Mouse (Mus musculus) kidney, embryonic 14.5 days (tissue): Measurements from ENCODE around the gene Slc39a11. TPM values are rescaled to one million over a fixed set of nuclear protein-coding genes. Genes with fewer than 3 reads are reported as not detected.

Source experiments
- ATAC-seq: fragments of 200-750 bp; cut with Nextera tagmentation; 2 replicates; pipeline ENCODE4 v1.8.0; 2017; ENCODE audit warnings: moderate number of reproducible peaks, mild to moderate bottlenecking, moderate TSS enrichment, moderate library complexity; ENCODE audit not compliant: low FRiP score, low TSS enrichment
- H3K27ac ChIP-seq: fragments of 300-500 bp; sonication (generic); 2 replicates; pipeline ENCODE4 v1.5.1; 2014; ENCODE audit warnings: low read depth, mild to moderate bottlenecking, low read length, moderate library complexity, mixed read lengths
- H3K27me3 ChIP-seq: fragments of 300-500 bp; sonication (generic); 2 replicates; pipeline ENCODE4 v1.6.1; 2014; ENCODE audit warnings: mild to moderate bottlenecking, low read length; ENCODE audit not compliant: control insufficient read depth, insufficient read depth
- H3K36me3 ChIP-seq: fragments of 300-500 bp; sonication (generic); 2 replicates; pipeline ENCODE4 v1.6.1; 2014; ENCODE audit warnings: low read length, mixed read lengths; ENCODE audit not compliant: control insufficient read depth, insufficient read depth
- H3K4me1 ChIP-seq: fragments of 300-500 bp; sonication (generic); 2 replicates; pipeline ENCODE4 v1.6.1; 2014; ENCODE audit warnings: low read length, mixed read lengths; ENCODE audit not compliant: control insufficient read depth, insufficient read depth
- H3K4me2 ChIP-seq: fragments of 300-500 bp; sonication (generic); replicated peaks from 2 replicates; pipeline ENCODE4 v1.6.1; 2014; ENCODE audit warnings: low read depth, mild to moderate bottlenecking, low read length
- H3K4me3 ChIP-seq: fragments of 300-500 bp; sonication (generic); 2 replicates; pipeline ENCODE4 v1.5.1; 2014; ENCODE audit warnings: mild to moderate bottlenecking, low read length
- H3K9ac ChIP-seq: fragments of 300-500 bp; sonication (generic); 2 replicates; pipeline ENCODE4 v1.6.1; 2014; ENCODE audit warnings: low read depth, mild to moderate bottlenecking, low read length, moderate library complexity
- H3K9me3 ChIP-seq: fragments of 300-500 bp; sonication (generic); 2 replicates; pipeline ENCODE4 v1.6.1; 2016; ENCODE audit warnings: low read length; ENCODE audit not compliant: control insufficient read depth
- WGBS: fragments of 180-500 bp; shearing (Covaris S2); extraction: QIAGEN DNeasy Blood & Tissue Kit; methylation state at CpG from one replicate; pipeline ENCODE4 v1.1.7; 2014; 5-methylcytosine and 5-hydroxymethylcytosine counted together
- polyA plus RNA-seq: library from polyadenylated mRNA; unstranded; fragments of >200 nt; fragmentation: Nextera tagmentation; extraction: Ambion mirVana; gene quantifications from 2 replicates; pipeline ENCODE4 v1.2.1, GENCODE M21; 2014

Gene Slc39a11
- polyA plus RNA-seq, 1 experiment from 2014 or later: 16.4 TPM

DNA sequence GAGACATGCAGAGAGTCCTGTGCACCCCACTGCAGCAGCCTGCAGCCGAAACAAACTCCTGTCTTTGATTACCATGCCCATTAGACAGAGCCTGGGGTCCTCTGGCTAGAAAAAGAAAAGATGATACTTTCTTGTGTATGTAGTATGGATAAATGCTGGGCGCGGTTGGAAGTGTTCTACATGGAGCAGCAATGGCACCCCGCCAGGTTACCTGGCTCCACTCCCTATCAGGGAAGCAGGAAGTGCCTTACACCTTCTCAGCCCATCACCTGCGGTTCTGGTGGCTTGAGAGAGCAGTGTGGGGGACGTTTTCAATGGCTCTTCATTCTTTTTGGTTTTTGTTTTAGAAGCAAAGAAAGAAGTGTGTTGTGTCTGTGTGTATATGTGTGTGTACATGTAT is 391.9 kb downstream of the Slc39a11 start:
- Histone ChIP-seq H3K4me2 (no peak overlapping the region), H3K4me1 (peaks cover 20% of the 10 kb centered on the region), H3K27ac (no peak overlapping the region), H3K4me3 (no peak overlapping the region), H3K27me3 (no peaks in the 10 kb centered on the region), H3K9ac (no peak overlapping the region), H3K36me3 (no peaks in the 10 kb centered on the region), H3K9me3 (no peaks in the 10 kb centered on the region)
- whole genome bisulfite sequencing: 84% methylated on average over 6 of the region's 6 CpGs
- ATAC-seq: no peak

DNA sequence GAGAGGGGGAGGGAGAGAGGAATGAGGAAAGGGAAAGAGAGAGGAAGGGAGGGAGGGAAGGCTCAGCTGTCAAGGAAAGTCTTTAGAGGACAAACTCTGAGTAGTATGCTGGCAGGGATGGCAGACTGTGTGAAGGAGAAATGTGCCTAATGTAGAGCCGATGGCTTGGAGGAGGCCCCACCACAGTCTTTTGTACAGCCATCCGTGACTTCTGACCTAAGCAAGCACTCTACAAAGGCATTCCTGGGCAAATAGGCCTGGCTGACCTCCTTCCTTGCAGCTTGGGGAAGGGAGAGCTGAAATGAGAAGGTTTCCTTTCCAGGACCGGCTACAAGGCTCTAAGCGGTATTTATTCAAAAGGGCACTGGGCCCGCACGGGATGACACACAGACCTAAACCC is 395.2 kb downstream of the Slc39a11 start:
- Histone ChIP-seq H3K27ac (peak overlapping the region; percentile 84), H3K4me1 (peaks cover 17% of the 10 kb centered on the region), H3K4me2 (no peak overlapping the region), H3K36me3 (no peaks in the 10 kb centered on the region), H3K9me3 (no peaks in the 10 kb centered on the region), H3K4me3 (no peak overlapping the region), H3K9ac (0 out of 2 replicates have a peak overlapping the region, but pooled peaks have one; percentile 18), H3K27me3 (no peaks in the 10 kb centered on the region)
- ATAC-seq: peak; percentile 56; the same call in 1 of the 2 replicates
- WGBS: 31% methylated on average over 6 of the region's 6 CpGs

DNA sequence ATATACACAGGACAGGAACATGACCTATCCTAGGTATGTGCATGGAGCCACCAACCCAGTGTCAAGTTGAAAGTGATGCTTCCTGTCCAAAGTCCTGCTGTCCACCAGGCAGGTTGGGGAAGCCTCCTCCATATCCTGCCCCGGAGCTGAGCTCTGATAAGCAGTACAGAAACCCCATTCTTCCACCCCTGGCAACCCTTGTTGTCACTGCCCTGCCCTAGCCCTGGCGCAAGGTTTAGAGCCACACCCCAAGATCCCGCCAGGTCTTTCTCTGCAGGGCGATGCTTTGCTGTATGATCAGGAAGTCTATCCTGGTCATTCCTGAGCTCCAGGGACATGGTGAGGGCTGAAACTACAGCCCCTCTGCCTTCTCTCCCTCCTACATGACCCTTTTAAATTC is 396.7 kb downstream of the Slc39a11 start:
- H3K27me3 ChIP-seq: no peaks in the 10 kb centered on the region
- H3K27ac ChIP-seq: no peak overlapping the region
- H3K4me1 ChIP-seq: peaks cover 17% of the 10 kb centered on the region
- H3K36me3 ChIP-seq: no peaks in the 10 kb centered on the region
- H3K4me3 ChIP-seq: no peak overlapping the region
- WGBS: 92% methylated on average over 4 of the region's 4 CpGs
- H3K4me2 ChIP-seq: no peak overlapping the region
- ATAC-seq: no peak
- H3K9ac ChIP-seq: no peak overlapping the region
- no peaks in the 10 kb centered on the region for H3K9me3 ChIP-seq

DNA sequence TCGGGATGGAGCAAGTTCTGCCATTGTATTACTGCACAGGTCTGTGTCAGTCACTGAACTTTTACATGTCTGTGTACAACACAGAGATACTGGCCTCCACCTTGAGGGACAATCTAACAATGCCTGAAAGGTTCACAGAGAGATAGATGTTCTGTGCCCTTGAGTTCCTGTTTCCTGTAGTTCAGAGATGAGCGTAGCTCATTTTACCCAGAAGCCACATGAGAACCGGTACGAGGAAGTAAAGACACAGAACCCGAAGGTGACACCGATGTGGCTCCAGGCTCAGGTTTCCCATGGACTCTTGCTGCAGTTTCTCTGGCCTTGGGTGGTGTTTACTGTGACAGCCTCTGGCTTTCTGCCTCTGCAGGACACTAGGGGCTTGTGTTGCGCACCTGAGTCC is 398.7 kb downstream of the Slc39a11 start:
- 80% methylated on average over 7 of the region's 7 CpGs for WGBS

DNA sequence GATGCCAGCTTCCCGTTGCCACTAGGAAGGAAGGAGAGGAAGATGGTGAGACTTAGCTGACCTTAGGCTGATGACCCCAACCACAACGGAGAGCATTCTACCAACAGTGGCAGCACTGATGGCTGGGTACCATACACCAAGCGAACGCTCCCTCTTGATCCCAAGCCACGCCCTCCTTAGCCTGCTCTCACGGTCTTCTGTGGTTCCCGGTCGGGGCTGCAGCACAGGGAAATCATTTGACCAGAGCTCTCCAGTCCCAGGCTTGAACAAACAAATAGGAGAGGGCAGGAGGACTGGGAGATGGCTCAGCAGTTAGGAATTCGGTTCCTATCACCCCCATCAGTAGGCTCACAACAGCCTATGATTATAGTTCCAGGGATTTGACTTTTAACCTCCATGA is 403.4 kb downstream of the Slc39a11 start:
- Histone ChIP-seq H3K27me3 (no peaks in the 10 kb centered on the region), H3K27ac (no peak overlapping the region), H3K4me3 (no peak overlapping the region), H3K4me2 (no peak overlapping the region), H3K9ac (no peak overlapping the region), H3K4me1 (peaks cover 5% of the 10 kb centered on the region; the same call in 1 of the 2 replicates), H3K36me3 (no peaks in the 10 kb centered on the region), H3K9me3 (no peaks in the 10 kb centered on the region)
- no peak for ATAC-seq
- WGBS: 60% methylated on average over 9 of the region's 9 CpGs

More for the DNA sequence above, 398.7 kb downstream of the Slc39a11 start:
- Histone ChIP-seq H3K27me3 (no peaks in the 10 kb centered on the region), H3K36me3 (no peaks in the 10 kb centered on the region), H3K27ac (no peak overlapping the region), H3K9me3 (no peaks in the 10 kb centered on the region), H3K4me1 (peaks cover 17% of the 10 kb centered on the region), H3K4me2 (no peak overlapping the region), H3K9ac (no peak overlapping the region), H3K4me3 (no peak overlapping the region)
- no peak for ATAC-seq

DNA sequence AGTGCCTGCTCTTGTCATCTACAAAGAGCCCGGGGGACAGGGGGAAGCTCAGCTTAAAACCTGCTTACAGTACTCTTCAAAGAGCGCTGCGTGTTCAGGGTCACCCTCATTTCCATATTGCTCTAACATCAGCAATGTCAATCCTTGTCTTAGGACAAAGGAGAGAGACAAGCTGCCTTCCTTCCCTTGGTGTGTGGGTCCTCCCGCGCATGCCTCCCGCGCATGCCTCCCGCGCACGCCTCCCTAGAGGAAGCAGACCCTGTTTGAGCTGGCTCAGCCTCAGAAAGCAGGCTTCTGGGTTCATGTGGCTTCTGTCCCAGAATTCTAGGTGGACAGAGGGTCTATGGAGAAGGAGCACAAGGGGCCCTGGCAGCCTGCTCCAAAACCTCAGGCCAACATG is 404.2 kb downstream of the Slc39a11 start:
- Histone ChIP-seq H3K27ac (no peak overlapping the region), H3K36me3 (no peaks in the 10 kb centered on the region), H3K27me3 (no peaks in the 10 kb centered on the region), H3K9me3 (no peaks in the 10 kb centered on the region), H3K4me2 (no peak overlapping the region), H3K9ac (no peak overlapping the region), H3K4me1 (peaks cover 5% of the 10 kb centered on the region; the same call in 1 of the 2 replicates), H3K4me3 (no peak overlapping the region)
- 0 out of 2 replicates have a peak, but pooled peaks have one; percentile 58 for ATAC-seq
- 59% methylated on average over 10 of the region's 10 CpGs for WGBS

DNA sequence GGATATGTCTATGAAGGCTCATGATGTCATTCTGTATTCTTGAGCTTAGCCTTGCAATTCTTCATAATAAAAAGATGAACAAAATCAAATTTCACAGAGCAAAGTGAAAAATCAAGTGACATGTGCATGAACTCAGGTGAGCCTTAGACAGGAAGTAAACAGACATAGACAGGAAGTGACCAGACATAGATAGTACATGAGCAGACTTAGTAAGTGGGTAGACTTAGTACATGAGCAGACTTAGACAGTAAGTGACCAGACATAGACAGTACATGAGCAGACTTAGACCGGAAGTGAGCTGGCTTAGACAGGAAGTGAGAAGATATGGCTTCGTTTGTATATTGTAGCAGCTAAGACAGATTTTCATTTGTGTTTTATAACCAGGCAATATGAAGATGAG is 415.4 kb downstream of the Slc39a11 start:
- H3K4me1 ChIP-seq: no peaks in the 10 kb centered on the region
- no peak overlapping the region for H3K27ac ChIP-seq
- H3K4me2 ChIP-seq: no peak overlapping the region
- WGBS: 90% methylated on average over 2 of the region's 2 CpGs
- H3K9me3 ChIP-seq: no peaks in the 10 kb centered on the region; the same call in 1 of the 2 replicates
- no peak overlapping the region for H3K4me3 ChIP-seq
- no peak for ATAC-seq
- no peak overlapping the region for H3K9ac ChIP-seq
- no peaks in the 10 kb centered on the region for H3K36me3 ChIP-seq
- no peaks in the 10 kb centered on the region for H3K27me3 ChIP-seq

DNA sequence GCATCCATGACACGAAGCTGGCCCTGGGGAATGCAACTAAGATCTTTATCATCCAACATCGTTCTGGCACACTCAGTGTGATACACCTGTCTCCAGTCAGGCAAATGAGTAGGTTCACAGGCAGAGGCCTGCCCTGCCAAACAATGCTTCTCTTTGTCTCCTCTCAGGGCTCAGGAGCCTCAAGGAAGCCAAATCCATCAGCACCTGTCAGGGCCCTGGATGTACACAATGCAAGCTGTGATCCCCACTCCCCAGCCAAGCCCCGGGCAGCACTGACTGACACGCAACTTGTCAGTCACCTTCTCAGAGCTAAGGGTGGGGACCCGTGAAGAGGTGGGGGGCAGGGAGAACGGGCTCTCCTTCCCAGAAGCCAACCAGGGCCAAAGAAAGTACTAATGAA is 417.8 kb downstream of the Slc39a11 start:
- no peak overlapping the region for H3K9ac ChIP-seq
- 23% methylated on average over 6 of the region's 6 CpGs for WGBS
- no peak overlapping the region for H3K4me2 ChIP-seq
- ATAC-seq: peak; percentile 70; the same call in 1 of the 2 replicates
- H3K4me3 ChIP-seq: no peak overlapping the region
- no peaks in the 10 kb centered on the region for H3K27me3 ChIP-seq
- no peak overlapping the region; the same call in 1 of the 2 replicates for H3K27ac ChIP-seq
- H3K9me3 ChIP-seq: no peaks in the 10 kb centered on the region; the same call in 1 of the 2 replicates
- no peaks in the 10 kb centered on the region for H3K36me3 ChIP-seq
- H3K4me1 ChIP-seq: no peaks in the 10 kb centered on the region

DNA sequence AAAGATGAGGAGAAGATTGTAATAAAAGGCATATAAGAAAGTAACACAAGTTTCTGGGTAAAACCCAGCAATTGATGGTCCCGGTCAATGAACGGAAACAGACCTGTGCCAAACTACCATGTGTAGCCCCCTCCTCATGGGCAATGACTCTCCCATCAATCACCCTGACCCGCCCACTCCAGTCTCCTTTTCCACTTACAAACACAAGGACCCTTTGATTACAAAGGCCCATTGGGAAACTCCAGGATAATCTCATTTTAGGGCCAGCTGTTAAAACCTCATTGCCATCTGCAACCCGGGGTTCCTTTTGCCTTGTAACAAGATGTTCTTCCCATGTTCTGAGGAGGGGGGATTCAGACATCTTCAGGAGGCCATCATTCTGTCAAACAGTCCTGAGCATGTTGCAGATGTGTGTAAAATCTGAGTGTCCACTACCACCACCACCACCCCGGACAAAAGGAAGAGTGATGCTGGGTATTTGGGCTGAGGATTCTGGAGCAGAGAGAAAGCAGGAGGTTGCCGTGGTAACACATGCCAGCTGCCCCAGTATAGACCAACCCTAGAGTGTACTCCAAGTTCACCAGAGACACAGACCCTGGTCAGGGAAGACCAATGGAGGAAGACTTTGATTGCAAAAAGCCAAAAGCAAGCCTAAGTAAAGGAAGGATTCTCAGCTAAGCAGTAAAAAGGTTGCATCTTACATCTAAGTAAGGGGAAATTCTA is 419.3 kb downstream of the Slc39a11 start:
- H3K4me3 ChIP-seq: no peak overlapping the region
- no peaks in the 10 kb centered on the region for H3K27me3 ChIP-seq
- no peaks in the 10 kb centered on the region for H3K9me3 ChIP-seq
- ATAC-seq: no peak
- H3K4me1 ChIP-seq: no peaks in the 10 kb centered on the region
- no peak overlapping the region for H3K4me2 ChIP-seq
- H3K36me3 ChIP-seq: no peaks in the 10 kb centered on the region
- H3K27ac ChIP-seq: no peak overlapping the region
- WGBS: 49% methylated on average over 6 of the region's 6 CpGs
- H3K9ac ChIP-seq: no peak overlapping the region
